Mouse (Mus musculus) stomach, embryonic 14.5 days (tissue): ENCODE data around the gene Tox2. TPM values are rescaled to one million over a fixed set of nuclear protein-coding genes. Genes with fewer than 3 reads are reported as not detected.

Experiments
- ATAC-seq: fragments of 200-750 bp; cut with Nextera tagmentation; 2 replicates; pipeline ENCODE4 v1.8.0; 2017; ENCODE audit warnings: low read depth, moderate TSS enrichment; ENCODE audit not compliant: insufficient number of reproducible peaks, insufficient read depth, low FRiP score
- H3K27ac ChIP-seq: fragments of 300-500 bp; sonication (generic); 2 replicates; pipeline ENCODE4 v1.5.1; 2014; ENCODE audit warnings: mild to moderate bottlenecking, low read length, moderate library complexity, mixed read lengths
- H3K27me3 ChIP-seq: fragments of 300-500 bp; sonication (generic); 2 replicates; pipeline ENCODE4 v1.6.1; 2014; ENCODE audit warnings: low read length, control low read depth, mixed read lengths; ENCODE audit not compliant: control insufficient read depth, insufficient read depth
- H3K36me3 ChIP-seq: fragments of 300-500 bp; sonication (generic); 2 replicates; pipeline ENCODE4 v1.6.1; 2014; ENCODE audit warnings: mild to moderate bottlenecking, control low read depth, low read length, moderate library complexity, mixed read lengths; ENCODE audit not compliant: control insufficient read depth, insufficient read depth
- H3K4me1 ChIP-seq: fragments of 300-500 bp; sonication (generic); 2 replicates; pipeline ENCODE4 v1.6.1; 2014; ENCODE audit warnings: low read length, control low read depth, mixed read lengths; ENCODE audit not compliant: control insufficient read depth, insufficient read depth
- H3K4me2 ChIP-seq: fragments of 300-500 bp; sonication (generic); replicated peaks from 2 replicates; pipeline ENCODE4 v1.6.1; 2014; ENCODE audit warnings: low read depth, low read length, control low read depth
- H3K4me3 ChIP-seq: fragments of 300-500 bp; sonication (generic); 2 replicates; pipeline ENCODE4 v1.5.1; 2014; ENCODE audit warnings: low read depth, low read length, control low read depth
- H3K9ac ChIP-seq: fragments of 300-500 bp; sonication (generic); replicated peaks from 2 replicates; pipeline ENCODE4 v1.6.1; 2014; ENCODE audit warnings: low read depth, mild to moderate bottlenecking, control low read depth, low read length, moderate library complexity, mixed read lengths
- H3K9me3 ChIP-seq: fragments of 300-500 bp; sonication (generic); 2 replicates; pipeline ENCODE4 v1.6.1; 2016; ENCODE audit warnings: low read depth, low read length, control low read depth; ENCODE audit not compliant: control insufficient read depth
- WGBS: fragments of 180-500 bp; shearing (Covaris S2); extraction: QIAGEN DNeasy Blood & Tissue Kit; methylation state at CpG from one replicate; pipeline ENCODE4 v1.1.7; 2014; 5-methylcytosine and 5-hydroxymethylcytosine counted together
- polyA plus RNA-seq: library from polyadenylated mRNA; unstranded; fragments of >200 nt; fragmentation: Nextera tagmentation; extraction: Ambion mirVana; gene quantifications from 2 replicates; pipeline ENCODE4 v1.2.1, GENCODE M21; 2014

Tox2 gene
- polyA plus RNA-seq, 1 experiment from 2014 or later = 7.1 TPM

DNA sequence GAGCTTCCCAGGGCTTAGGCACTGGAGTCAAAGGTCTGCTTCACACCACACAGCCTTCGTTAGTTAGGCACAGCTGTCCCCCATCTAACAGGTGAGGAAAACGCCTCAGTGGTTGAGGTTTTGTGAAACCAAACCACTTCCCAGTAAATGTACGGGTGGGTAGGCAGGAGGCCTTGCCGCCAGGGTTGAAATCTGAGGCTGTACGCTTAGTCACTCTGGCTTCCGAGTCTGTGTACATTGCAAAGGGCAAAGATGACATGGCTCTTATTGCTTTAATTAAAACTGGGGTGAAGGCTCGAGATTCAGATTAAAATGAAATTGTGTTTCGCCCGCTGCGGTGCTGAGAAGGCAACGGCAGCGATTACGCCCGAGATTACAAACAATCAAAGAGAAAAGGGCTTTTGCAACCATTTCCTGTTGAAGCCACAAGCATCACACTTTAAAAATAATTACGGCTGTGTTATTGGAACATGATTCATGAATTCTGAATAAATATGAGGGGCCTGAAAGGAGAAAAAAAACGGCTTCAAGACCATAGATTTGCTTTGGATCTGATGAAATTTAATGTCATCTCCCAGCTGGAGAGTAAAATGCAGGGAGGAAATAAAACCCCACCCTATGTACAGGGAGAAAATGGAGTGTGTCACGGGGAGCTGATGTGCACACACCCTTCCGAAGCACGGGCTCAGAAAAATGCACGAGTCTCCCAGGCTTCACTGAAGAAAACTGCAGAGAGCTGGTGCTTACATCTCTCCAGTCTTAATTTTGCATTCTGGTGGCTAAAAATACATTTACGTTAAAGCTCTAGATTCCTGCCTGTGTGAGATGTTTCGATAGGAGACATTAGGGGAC, 50.5 kb downstream of the Tox2 start:
- 60% methylated on average over 22 of the region's 22 CpGs for WGBS
- H3K4me3 ChIP-seq = no peak overlapping the region
- no peaks in the 10 kb centered on the region for H3K27me3 ChIP-seq
- no peak overlapping the region for H3K9ac ChIP-seq
- no peaks in the 10 kb centered on the region for H3K9me3 ChIP-seq
- H3K36me3 ChIP-seq = no peaks in the 10 kb centered on the region
- H3K4me1 ChIP-seq = 0 out of 2 replicates have a peak, but pooled peaks cover 4% of the 10 kb centered on the region
- no peak overlapping the region for H3K4me2 ChIP-seq
- ATAC-seq = no peak
- peak overlapping the region; percentile 22; the same call in 1 of the 2 replicates for H3K27ac ChIP-seq

DNA sequence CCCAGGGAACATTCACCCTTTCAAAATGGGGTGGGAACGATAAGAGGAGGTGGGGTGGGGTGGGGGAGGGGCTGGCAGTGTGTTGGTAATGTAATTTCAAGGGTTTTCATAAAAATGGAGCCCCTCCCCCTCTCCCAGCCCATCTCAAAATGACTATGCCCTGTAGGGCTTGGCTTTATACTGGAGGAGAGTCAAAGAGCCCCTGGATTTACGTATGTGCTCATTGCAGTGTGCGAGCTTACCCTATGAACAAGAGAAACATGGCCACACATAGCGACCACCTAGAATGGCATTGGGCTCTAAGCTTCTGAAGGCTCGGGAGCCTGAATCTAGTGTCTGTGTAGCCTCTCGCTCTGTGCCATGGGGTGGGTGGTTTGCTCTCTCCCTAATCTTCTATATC, 51.3 kb downstream of the Tox2 start:
- no peaks in the 10 kb centered on the region for H3K36me3 ChIP-seq
- 81% methylated on average over 6 of the region's 6 CpGs for WGBS
- no peak overlapping the region for H3K9ac ChIP-seq
- no peak overlapping the region for H3K4me3 ChIP-seq
- H3K4me1 ChIP-seq = 0 out of 2 replicates have a peak, but pooled peaks cover 4% of the 10 kb centered on the region
- H3K9me3 ChIP-seq = no peaks in the 10 kb centered on the region
- H3K4me2 ChIP-seq = no peak overlapping the region
- ATAC-seq = no peak
- no peak overlapping the region for H3K27ac ChIP-seq
- H3K27me3 ChIP-seq = no peaks in the 10 kb centered on the region

DNA sequence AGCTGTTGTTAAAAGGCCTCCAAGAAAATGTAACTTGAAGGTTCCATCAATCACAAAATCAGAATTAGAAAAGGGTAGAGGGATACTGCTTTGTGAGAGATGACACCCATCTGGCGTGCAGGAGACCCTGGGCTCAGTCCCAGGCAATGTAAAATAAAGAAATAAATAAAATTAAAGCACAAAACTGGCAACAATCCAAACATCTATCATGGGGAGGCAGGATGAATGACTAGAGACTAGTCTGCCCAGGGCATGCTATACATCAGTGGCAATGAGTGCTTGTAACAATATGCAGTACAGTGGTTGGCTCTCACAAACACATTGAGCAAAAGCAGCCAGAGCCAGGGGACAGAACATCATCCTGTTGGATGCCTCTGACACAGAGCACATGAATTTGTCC, 53.8 kb downstream of the Tox2 start:
- H3K27ac ChIP-seq = no peak overlapping the region
- no peak for ATAC-seq
- WGBS = 32% methylated on average over 1 of the region's 1 CpGs

DNA sequence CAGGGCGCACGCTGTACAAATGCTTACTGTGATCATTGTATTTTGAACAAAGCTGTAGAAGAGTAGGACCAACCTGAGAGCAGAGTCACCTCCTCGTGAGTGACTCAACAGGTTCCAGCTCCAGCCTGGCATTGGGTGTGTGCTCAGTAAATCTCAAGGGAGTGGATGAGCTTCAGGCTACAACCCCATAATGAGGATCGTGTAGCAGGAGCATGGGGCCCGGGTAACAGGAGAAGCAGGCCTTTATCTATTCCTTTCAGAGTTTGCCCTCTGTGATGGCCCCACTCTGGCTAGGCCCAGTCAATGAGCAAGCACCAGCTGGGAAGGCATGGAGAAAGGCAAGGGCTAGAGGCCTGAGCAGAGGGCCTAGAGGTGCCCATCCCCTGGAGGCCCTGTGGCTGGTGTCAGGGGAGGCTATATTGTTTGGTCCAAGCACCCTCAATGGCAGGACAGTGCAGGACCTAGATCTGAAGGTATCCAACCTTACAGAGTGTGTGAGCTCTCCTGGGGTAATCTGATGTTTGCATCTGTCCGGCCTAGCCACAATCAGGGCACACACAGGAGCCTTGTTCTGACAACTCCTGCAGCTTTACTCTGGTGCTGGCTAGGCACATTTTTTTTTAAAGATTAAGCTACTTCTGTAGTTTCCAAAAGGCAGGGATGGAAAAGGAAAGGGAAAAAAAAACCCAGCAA, 58.6 kb downstream of the Tox2 start:
- WGBS = 64% methylated on average over 6 of the region's 6 CpGs
- no peaks in the 10 kb centered on the region for H3K27me3 ChIP-seq
- H3K4me2 ChIP-seq = no peak overlapping the region
- 0 out of 2 replicates have a peak, but pooled peaks have one; percentile 28 for ATAC-seq
- no peaks in the 10 kb centered on the region for H3K9me3 ChIP-seq
- H3K27ac ChIP-seq = no peak overlapping the region
- no peak overlapping the region for H3K4me3 ChIP-seq
- no peak overlapping the region for H3K9ac ChIP-seq
- 0 out of 2 replicates have a peak, but pooled peaks cover 2% of the 10 kb centered on the region for H3K4me1 ChIP-seq
- no peaks in the 10 kb centered on the region for H3K36me3 ChIP-seq

More for the DNA sequence above, 53.8 kb downstream of the Tox2 start:
- Histone ChIP-seq H3K9me3 (no peaks in the 10 kb centered on the region), H3K4me3 (no peak overlapping the region), H3K27me3 (no peaks in the 10 kb centered on the region), H3K36me3 (no peaks in the 10 kb centered on the region), H3K4me1 (0 out of 2 replicates have a peak, but pooled peaks cover 4% of the 10 kb centered on the region), H3K4me2 (no peak overlapping the region), H3K9ac (no peak overlapping the region)

DNA sequence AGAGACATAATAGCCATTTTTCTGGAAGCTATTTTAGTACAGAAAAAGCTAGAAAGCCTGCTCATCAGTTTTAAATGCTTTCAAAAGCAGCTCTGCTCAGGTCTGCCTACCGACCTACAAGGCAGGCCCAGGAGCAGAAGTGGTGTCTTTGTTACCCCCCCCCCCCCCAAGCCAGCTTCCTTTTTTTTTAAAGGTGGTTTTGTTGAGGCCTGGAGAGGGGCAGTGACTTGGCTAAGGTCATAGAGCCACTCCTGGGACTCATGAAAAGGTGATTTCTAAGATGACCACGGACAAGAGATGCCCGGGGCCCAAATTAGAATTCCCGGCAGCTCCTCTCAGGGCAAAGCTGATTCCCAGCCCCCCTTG, 59.1 kb downstream of the Tox2 start:
- H3K36me3 ChIP-seq = no peaks in the 10 kb centered on the region
- no peaks in the 10 kb centered on the region for H3K4me1 ChIP-seq
- ATAC-seq = no peak
- H3K4me3 ChIP-seq = no peak overlapping the region
- H3K9ac ChIP-seq = no peak overlapping the region
- H3K4me2 ChIP-seq = no peak overlapping the region
- no peaks in the 10 kb centered on the region for H3K27me3 ChIP-seq
- H3K9me3 ChIP-seq = no peaks in the 10 kb centered on the region
- WGBS = 89% methylated on average over 4 of the region's 4 CpGs
- no peak overlapping the region for H3K27ac ChIP-seq

DNA sequence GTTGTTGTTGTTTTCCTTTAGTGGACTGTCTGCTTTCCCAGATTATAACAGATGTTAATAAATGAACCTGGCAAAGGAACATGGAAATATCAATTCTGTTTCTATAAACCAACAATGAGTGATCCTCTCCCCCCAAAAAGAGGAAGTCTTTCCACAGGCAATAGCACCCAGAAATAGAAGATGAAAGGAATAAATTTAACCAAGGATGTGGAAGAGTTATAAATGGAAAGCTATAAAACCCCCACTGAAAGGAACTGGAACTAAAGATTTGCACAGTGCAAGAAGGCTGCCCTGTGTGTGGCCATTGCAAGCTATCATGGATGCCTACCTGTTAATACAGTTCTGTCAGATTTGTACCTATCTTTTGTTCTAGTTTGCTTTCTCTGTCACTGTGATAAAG, 64.2 kb downstream of the Tox2 start:
- Histone ChIP-seq H3K4me1 (no peaks in the 10 kb centered on the region), H3K27me3 (no peaks in the 10 kb centered on the region), H3K4me2 (no peak overlapping the region), H3K4me3 (no peak overlapping the region), H3K36me3 (no peaks in the 10 kb centered on the region), H3K9me3 (no peaks in the 10 kb centered on the region), H3K27ac (no peak overlapping the region), H3K9ac (no peak overlapping the region)
- no peak for ATAC-seq

DNA sequence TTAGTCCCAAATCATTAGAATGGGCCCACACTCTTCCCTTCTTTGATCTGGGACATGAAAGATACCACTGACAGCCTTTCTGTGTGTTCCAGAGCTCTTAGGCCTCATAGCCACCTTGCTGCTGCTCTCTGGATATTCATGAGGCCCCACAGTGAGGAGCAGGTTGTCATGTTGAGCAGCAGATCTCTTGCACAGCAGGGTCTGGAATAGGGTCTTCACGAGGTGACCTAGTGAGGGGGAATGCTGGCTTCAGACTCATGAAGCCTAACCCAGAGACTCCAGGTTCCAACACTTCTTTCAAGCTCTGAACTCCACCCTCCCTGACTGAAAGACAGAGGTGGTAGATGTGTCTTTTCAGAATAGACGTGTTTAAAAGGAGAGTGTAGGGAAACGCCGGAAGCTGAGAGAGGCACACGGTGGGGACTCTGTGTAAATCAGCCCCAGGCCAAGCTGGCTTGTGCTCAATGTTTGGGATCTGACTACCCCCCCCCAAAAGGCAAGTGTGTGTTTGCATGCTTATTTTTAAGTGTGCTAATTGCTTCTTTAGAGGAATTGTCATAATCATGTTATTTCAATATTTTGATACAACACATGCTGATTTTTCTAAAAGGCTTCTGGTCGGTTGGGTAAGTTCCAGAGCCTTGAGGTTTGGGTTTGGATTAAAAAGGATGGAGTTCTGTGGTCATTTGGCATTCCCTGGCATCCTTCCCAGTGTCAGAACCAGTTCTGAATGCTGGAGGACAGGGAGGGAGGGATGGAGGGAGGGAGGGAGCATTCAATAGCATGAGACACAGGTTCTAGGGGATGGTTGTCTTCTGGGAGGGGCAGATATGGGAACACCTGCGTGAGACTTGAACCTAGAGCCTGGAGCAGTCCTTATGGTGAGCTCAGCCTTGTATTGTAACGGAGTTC, 68.9 kb downstream of the Tox2 start:
- H3K4me1 ChIP-seq = no peaks in the 10 kb centered on the region
- no peak overlapping the region for H3K27ac ChIP-seq
- no peak overlapping the region for H3K4me3 ChIP-seq
- ATAC-seq = no peak
- H3K9me3 ChIP-seq = no peaks in the 10 kb centered on the region
- no peak overlapping the region for H3K9ac ChIP-seq
- WGBS = 48% methylated on average over 8 of the region's 8 CpGs
- H3K36me3 ChIP-seq = no peaks in the 10 kb centered on the region
- no peaks in the 10 kb centered on the region for H3K27me3 ChIP-seq
- H3K4me2 ChIP-seq = no peak overlapping the region

DNA sequence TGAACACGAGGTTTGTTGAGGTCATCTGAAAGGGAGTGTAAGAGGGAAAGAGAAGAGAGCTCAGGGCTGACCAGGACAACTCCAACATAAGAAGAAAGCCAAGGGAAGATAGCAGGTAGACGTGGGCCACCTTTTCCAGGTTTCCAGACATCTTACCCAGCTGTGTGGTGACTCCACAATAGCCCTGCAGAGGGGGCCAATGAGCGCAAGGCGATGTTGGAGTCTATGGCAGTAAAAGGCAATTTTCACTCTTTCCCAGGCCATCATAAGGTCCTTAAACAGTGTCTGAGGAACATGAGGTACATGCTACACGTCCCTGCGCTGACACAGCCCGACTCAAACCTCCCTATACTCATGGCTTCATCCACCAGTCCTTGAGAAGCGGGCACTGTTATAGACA, 70.9 kb downstream of the Tox2 start:
- no peak overlapping the region for H3K9ac ChIP-seq
- ATAC-seq = no peak
- H3K4me3 ChIP-seq = no peak overlapping the region
- WGBS = 70% methylated on average over 8 of the region's 8 CpGs
- no peaks in the 10 kb centered on the region for H3K27me3 ChIP-seq
- H3K36me3 ChIP-seq = no peaks in the 10 kb centered on the region
- H3K27ac ChIP-seq = no peak overlapping the region
- H3K4me1 ChIP-seq = no peaks in the 10 kb centered on the region
- H3K4me2 ChIP-seq = no peak overlapping the region
- no peaks in the 10 kb centered on the region for H3K9me3 ChIP-seq
